Mouse (Mus musculus): Measurements from ENCODE around the gene Srgap3.

DNA sequence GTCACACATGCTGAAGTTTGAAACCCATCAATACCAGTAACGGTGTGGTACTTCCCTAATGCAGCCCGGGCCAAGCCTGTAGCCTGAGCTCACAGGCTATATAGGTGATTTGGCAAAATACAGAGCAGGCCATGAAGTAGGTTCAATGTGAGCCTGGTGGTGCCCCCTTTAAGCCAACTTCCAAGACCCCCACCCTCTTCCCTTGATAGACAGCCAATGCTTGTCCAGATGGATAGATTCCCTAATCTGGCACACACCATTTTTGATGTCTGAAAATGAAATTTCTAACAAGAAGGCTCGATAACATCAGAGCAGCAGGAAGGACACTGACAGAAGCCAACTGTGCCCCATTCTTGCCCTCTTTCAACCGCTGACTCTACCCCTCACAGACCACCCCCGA, 47.8 kb downstream of the Srgap3 start:
- no peak for TF ChIP-seq CTCF (IDR thresholded peaks at IDR 0.05; ENCODE audit: low read depth)
- no peak for TF ChIP-seq EP300 (IDR thresholded peaks at IDR 0.05; ENCODE audit: low read depth)

Measured in liver, postnatal 0 days (tissue).